Comparison of ENCODE assay signal across 25 mouse cellular contexts in the genomic region with DNA sequence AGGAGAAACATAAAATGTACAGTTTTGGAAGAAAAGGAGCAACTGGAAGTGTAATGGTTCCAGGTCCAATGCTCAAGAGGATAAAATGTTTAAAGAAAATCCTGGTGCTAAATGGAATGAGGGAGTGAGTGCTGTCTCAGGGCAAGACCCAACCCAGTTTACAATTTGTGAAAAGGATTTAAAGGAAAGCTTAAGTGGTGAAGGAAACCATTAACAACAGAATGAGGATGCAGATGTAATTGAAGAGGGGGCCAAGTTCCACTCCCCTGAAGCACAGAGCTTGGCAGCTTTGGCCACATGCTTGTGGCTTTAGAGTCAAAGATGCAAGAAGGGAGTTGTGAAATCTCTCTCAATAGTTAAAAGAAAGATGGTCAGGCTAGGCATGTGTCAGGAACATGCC.
"Had no signal": no experiment of that assay in that cellular context is flagged by ENCODE, and none has a peak within 500 bp of the region (broad histone marks: within the 10 kb centered on the region; RNA-seq: fewer than 3 reads in every experiment).

No protein-coding gene starts in this region.

- DNase-seq: kidney, adult 2 months; kidney, postnatal 25 days; layer of hippocampus, postnatal 36 days; left cerebral cortex, postnatal 4 days; lung, adult 18-20 months; lung, postnatal 10 days; lung, postnatal 36 days; right cerebral cortex, adult 18-20 months; right cerebral cortex, postnatal 14 days; right cerebral cortex, postnatal 4 days; thymus, adult 2 months; thymus, postnatal 14 days; thymus, postnatal 4 days had no signal

- H3K4me2 ChIP-seq: limb, embryonic 12.5 days; limb, embryonic 15.5 days; liver, embryonic 11.5 days; lung, embryonic 15.5 days; midbrain, embryonic 12.5 days; midbrain, embryonic 15.5 days; neural tube, embryonic 12.5 days; neural tube, embryonic 15.5 days had no signal

- H3K9ac ChIP-seq: limb, embryonic 12.5 days; limb, embryonic 15.5 days; liver, embryonic 14.5 days; lung, embryonic 15.5 days; midbrain, embryonic 12.5 days; midbrain, embryonic 15.5 days; neural tube, embryonic 12.5 days; neural tube, embryonic 15.5 days had no signal

- H3K36me3 ChIP-seq: limb, embryonic 12.5 days; limb, embryonic 15.5 days; lung, embryonic 15.5 days; midbrain, embryonic 12.5 days; midbrain, embryonic 15.5 days; neural tube, embryonic 12.5 days; neural tube, embryonic 15.5 days had no signal

- H3K4me1 ChIP-seq: limb, embryonic 12.5 days; limb, embryonic 15.5 days; lung, embryonic 15.5 days; midbrain, embryonic 12.5 days; midbrain, embryonic 15.5 days; neural tube, embryonic 12.5 days; neural tube, embryonic 15.5 days had no signal

- ATAC-seq: midbrain, embryonic 15.5 days had no signal

- H3K27me3 ChIP-seq: limb, embryonic 12.5 days; limb, embryonic 15.5 days; lung, embryonic 15.5 days; midbrain, embryonic 12.5 days; midbrain, embryonic 15.5 days; neural tube, embryonic 12.5 days; neural tube, embryonic 15.5 days had no signal

- H3K9me3 ChIP-seq: limb, embryonic 12.5 days; limb, embryonic 15.5 days; lung, embryonic 15.5 days; midbrain, embryonic 12.5 days; midbrain, embryonic 15.5 days; neural tube, embryonic 12.5 days; neural tube, embryonic 15.5 days had no signal

- H3K4me3 ChIP-seq: layer of hippocampus, adult 2 months; limb, embryonic 12.5 days; limb, embryonic 15.5 days; lung, embryonic 15.5 days; midbrain, embryonic 12.5 days; midbrain, embryonic 15.5 days; neural tube, embryonic 12.5 days; neural tube, embryonic 15.5 days had no signal

- H3K27ac ChIP-seq: kidney, postnatal 0 days; layer of hippocampus, adult 2 months; limb, embryonic 12.5 days; limb, embryonic 15.5 days; liver, embryonic 14.5 days; lung, embryonic 15.5 days; midbrain, embryonic 12.5 days; midbrain, embryonic 15.5 days; neural tube, embryonic 12.5 days; neural tube, embryonic 15.5 days; stomach, postnatal 0 days had no signal
